Mouse (Mus musculus) small intestine, adult 2 months (tissue): ENCODE data around the gene Nid1.

ENCODE experiments used
- CTCF ChIP-seq: fragments of 200-500 bp; IDR thresholded peaks from 2 replicates; pipeline ENCODE4 v1.5.1; 2012; ENCODE audit warnings: low read depth, mild to moderate bottlenecking, control low read depth, inconsistent platforms, low read length, moderate library complexity, mixed read lengths; ENCODE audit not compliant: insufficient replicate concordance, insufficient read length; ENCODE audit errors: extremely low read depth
- POLR2A ChIP-seq: fragments of 200-500 bp; IDR thresholded peaks from 2 replicates; pipeline ENCODE4 v1.6.1; 2012; ENCODE audit warnings: low read depth, mild to moderate bottlenecking, control low read depth, inconsistent platforms, low read length, moderate library complexity

DNA sequence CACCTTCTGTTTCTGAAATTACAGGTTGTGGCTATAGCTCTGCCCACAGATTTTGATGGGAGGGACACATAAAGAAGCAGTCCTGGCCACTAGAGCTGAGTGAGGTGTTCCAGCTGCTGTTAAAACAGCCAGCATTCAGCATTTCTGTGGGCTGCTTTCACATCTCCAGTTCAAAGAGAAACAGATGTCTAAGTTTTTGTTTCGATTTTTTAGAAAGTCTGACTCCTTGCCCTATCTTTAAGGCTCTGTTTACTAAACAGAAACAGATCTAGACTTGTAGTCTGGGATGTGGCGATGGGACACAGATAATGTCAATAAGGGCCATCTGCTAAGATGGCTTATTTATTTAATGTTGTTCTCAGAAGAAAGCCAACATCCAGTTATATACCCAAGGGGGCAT, 54.8 kb downstream of the Nid1 start:
- no peak for TF ChIP-seq CTCF
- no peak for TF ChIP-seq POLR2A
